Mouse (Mus musculus) lung, postnatal 10 days (tissue): ENCODE measurements around the gene Nelfb.
"Not testable (repeated sequence)": the region's sequence is repeated elsewhere in the genome, so short reads cannot be mapped to it uniquely, and the experiment has no call there.

Source experiments
- DNase-seq: peaks from one replicate; pipeline ENCODE4 v3.0.0; 2021

The Nelfb gene

DNA sequence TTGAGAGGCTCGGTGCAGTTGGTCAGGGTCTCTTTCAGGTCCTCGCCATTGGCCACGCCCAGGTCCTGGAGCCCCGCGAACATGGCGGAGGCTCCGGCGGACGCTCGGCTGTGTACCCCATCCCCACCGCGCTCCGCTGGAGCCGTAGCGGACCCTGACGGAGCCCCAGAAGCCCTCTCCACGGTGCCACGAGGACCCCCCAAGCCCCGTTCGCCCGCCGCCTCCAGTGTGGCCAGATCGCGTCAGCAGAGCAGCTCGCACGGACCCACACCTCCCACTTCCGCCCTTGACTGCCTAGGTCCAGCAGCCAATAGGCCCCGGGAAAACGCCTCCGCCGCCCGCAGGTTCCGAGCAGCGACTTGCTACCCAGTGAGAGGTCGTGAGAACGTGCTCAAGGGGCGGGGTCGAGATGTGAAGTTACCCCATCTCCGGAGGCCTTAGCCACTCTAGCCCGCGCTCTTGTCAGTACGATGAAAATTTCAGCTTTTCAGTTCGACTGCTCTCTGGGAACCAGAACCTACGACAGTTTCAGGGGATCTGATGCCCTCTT, at the start of gene Nelfb:
Gene Nelfb (minus strand): TSS at position 369 of the 550 bp plus-strand sequence.
- DNase-seq = peak; percentile 97

DNA sequence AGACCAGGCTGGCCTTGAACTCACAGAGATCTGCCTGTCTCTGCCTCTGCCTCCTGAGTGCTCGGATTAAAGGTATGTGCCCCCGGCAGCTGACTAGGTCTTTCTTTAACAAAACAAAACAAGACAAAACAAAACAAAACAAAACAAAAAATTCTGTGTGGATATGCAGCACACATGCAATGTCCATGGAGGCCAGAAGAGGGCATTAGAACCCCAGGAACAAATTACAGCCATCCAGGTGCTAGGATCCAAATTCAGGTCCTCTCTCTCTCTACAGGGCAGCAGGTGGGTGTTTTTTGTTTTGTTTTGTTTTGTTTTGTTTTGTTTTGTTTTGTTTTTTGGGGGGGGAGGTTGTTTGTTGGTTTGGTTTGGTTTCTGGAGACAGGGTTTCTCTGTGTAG, 47.6 kb upstream of the Nelfb start:
- DNase-seq = no peak

DNA sequence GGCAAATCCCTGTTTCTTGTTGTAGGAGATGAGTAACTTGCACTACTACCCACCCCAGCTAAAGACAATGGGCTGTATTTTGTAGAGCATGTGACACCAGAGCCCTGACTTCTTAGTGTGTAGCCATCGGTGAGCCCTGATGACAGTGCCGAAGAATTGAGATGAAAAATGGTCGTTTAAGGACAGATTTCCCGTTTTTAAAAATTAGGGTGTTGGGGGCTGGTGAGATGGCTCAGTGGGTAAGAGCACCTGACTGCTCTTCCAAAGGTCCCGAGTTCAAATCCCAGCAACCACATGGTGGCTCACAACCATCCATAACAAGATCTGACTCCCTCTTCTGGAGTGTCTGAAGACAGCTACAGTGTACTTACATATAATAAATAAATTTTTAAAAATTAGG, 46.0 kb upstream of the Nelfb start:
- DNase-seq = not testable (repeated sequence)

DNA sequence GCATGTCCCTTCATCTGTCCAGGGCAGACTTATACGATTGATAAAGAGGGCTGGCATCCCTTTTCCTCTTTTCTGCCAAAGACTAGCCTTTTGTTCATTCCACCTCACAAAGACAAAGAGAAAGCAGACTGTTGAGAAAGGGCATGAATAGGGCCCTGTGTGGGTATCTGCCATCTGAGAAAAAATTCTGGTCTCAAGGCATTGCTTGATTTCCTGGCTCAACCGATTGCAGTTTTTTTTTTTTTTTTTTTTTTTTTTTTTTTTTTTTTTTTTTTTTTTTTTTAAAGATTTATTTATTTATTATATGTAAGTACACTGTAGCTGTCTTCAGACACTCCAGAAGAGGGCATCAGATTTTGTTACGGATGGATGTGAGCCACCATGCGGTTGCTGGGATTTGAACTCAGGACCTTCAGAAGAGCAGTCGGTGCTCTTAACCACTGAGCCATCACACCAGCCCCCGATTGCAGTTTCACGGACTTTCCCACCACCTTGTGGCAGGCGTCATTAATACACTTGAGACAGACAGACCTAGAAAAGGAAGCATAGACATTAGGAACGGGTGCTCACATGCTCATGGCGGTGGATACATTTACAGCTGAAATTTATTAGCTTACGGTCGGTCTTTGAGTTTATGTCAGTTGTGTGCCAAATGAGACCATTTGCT, 45.3 kb upstream of the Nelfb start:
- DNase-seq = peak; percentile 79

DNA sequence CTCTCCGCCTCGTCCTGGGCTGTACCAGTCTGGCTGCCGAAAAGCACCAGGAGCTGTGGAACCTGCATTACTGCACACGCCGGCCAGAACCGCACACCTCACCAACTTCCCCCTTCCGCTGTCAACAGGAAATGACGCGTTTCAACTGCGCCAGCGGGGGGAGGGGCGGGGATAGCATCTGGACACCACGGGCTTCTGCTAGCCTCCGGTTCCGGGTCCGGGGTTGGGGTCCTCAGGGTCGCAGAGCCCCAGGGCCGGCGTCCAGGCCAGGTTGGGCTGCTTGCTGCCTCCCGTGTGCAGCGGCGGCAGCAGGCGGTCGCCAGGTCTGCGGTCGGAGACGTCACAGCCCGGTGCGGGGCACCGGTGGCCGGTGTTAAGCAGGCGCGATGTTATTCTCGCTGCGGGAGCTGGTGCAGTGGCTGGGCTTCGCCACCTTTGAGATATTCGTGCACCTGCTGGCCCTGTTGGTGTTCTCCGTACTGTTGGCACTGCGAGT, 44.0 kb upstream of the Nelfb start, which contains the start of gene Tmem203:
Gene Tmem203 (plus strand): TSS at position 156 of the 496 bp plus-strand sequence.
- DNase-seq = peak; percentile 91

DNA sequence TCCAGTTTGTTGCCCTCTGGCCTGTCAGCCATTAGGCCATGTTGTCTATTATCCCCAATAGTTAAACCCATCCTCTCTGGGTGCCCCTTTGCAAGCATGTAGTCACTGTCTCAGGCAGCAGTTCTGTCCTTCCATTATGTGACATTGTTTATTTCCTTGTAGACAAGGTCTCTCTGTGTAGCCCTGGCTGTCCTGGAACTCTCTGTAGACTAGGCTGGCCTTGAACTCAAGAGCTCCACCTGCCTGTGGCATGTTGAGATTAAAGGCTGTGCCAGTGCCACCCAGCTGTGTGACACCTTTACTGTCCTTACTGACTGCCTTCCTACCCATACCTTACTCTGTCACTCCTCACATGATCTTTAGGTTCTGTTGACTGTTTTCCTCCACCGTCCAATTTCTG, 41.0 kb upstream of the Nelfb start:
- DNase-seq = no peak

DNA sequence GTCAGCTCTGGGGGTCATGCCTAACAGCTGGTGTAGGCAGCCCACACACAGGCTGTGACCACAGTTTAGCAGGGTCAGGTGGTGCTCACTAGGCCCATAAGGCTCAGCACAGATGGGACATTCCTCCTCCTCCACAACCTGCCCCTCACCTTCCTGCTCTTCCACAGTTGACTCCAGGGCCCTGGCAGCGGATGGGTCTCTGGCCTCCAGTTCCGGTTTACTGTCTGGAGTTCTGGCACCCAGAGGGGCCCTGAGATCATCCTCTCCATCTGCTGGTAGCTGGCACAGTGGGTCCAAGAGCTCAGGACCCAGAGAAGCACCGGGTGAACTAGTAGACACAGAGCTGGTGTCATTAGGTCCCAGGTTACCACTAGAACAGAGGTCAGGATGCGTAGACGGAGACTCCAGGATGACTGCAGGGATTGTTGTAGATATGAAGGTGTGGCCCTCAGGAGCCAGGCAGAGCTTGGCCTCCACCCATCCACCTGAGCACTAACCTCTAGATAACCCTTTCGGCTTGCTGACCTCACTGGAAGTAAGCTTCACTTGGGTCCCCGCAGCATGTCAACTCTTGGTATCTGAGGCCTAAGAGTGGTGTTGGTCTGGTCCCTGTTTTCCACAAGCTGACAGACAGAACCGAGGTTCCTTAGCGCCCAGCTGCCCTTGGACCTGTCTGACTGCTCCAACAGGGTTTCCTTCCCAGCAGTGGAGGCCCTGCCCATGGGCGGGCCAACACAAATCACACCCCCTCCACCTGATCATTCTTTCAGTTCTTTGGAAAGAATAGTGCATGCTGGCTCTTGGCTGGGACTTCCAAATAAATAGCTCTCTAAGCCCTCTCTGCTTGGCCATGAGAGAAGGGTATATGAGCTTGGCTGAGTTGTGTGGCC, 35.1 kb upstream of the Nelfb start, which contains the start of gene AL732309.1:
Gene AL732309.1 (minus strand): TSS at position 681 of the 890 bp plus-strand sequence.
- no peak for DNase-seq

DNA sequence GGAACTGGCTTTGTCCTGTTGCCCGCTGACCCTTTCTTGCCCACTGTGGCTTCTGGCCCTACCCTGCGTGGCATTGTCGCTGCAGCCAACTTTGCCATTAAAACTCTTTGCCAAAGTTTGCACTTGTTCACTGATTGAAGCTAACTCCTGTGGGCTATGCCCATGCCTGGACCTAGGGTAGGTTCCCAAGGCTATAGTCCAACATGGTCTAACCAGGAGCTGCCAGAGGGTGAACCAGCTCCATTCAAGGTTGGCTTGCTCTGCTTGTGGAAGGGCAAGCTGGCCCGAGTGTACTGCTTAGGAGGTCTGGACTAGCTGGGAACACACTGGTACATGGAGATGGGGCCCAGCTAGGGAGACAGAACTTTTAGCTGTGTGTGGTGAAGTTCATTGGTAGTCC, 32.9 kb upstream of the Nelfb start:
- DNase-seq = no peak

DNA sequence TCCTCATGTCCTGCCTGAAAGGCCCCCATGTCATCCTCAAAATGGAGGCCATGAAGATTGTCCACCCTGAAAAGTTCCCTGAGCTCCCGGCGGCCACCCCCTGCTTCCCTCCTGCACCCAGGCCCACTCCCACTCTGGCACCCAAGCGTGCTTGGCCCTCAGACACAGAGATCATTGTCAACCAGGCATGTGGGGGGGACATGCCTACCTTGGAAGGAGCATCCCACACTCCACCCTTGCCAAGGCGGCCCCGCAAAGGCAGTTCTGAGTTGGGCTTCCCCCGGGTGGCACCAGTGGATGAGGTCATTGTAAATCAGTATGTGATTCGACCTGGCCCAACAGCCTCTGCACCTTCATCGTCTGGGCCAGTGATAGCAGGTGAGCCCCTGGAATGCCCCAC, 32.1 kb upstream of the Nelfb start:
- DNase-seq = no peak

DNA sequence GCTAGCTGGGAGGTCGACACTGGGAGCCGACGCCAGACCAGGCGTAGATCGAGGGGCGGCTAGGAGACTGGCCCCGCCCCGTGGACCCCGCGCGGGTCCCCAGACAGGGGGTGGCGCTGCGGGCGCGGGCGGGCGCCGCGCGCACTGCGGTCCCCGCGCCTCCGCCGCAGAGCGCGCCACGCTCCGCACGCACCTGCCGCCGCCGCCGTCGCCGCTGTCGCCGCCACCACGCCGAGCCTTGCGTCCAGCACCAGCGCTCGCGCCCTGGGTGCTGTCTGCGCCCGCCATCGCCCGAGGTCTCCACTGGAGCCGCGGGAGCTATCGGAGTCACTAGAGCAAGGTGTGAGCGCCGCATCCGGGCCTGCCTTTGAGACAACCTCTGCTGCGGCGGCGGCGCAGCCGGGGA, 30.8 kb upstream of the Nelfb start, which contains the start of the genes Rnf208 and Cysrt1:
Gene Rnf208 (plus strand): TSS at position 155 of the 406 bp plus-strand sequence.
Gene Cysrt1 (minus strand): TSS at position 352 of the 406 bp plus-strand sequence.
- no peak for DNase-seq

DNA sequence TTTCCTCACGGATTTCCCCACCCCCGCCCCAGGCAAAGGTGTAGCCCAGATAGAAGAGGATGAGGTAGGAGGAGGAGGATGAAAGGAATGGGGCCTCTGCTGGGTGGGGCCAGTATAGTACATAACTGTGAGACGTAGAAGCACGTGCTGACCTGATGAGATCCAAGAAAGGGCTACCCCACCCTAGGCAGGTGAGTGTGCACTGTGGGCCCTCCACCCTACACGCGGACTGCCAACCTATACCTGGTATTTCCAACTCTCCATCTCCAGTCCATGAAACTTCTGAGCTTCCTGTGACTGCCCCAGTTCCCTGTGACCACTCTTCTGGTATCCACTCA, 30.1 kb upstream of the Nelfb start:
- no peak for DNase-seq

DNA sequence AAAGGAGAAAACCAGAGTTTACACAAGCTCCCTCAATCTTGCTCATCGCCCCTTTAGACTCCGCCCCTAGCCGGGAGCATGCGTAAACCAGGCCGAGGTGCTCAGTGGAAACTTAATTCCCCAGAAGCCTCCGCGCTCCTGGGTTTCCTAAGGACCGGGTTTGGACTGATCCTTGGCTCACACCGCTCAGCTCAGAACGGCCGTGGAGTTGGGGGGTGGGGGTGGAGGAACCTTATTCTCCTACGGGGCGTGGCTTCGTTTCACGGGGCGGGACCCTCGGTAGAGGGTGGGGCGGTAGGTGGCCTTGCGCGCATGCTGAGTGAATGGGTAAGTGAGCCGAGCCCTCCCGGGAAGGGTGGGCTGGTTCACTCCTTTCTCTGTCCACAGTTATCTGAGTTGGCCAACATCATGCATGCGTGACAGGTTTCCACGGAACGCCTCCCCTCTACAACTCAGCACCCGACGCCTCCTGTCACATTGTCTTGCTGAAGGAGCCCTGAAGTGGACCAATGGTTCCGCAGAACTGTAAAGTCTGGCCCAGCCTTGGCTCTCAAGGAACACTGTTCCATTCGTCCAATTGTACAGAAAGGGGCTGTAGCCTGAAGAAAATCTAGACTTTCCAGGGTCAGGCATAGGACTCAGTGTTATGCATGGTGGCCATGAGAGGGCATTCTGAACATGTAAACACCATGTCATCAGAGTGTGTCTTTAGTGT, 29.6 kb upstream of the Nelfb start:
- DNase-seq = peak; percentile 89

DNA sequence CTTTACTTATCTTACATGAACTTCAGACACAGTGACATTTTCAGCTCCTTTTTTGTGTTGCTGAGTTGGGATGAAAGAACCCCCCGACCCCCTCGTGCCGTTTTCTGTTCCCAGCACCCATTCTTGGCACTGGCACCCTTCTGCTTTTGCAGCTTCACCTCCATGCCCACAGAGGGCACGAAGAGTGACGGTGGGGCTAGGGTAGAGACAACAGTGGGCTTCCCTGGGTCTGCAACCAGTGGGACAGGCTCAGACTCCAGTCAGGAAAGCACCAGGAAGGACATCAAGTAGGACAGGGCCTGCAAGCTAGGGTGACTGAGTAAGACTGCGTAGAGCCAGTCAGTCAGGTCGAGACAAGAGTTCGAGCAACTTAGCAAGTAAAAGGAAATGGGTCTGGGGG, 29.0 kb upstream of the Nelfb start:
- no peak for DNase-seq

DNA sequence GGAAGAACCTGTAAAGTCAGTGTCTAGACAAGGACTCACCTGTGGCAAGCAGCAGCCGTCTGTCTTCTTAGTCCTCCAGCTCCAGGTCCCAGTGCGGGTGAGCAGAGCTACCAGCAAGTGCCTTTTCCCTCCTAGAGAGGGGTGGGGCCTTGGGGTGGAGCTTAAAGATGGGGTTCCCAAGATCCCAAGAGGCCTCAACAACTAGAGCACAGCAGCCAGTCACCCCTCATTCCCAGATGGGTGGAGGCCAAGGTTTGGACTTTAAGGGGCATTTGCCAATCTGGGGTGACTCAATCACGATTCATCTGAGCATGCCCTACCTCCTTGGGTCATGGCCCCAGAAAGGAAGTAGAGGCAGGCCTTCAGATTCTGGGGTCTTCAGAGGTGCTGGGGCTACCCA, 28.5 kb upstream of the Nelfb start:
- DNase-seq = no peak

DNA sequence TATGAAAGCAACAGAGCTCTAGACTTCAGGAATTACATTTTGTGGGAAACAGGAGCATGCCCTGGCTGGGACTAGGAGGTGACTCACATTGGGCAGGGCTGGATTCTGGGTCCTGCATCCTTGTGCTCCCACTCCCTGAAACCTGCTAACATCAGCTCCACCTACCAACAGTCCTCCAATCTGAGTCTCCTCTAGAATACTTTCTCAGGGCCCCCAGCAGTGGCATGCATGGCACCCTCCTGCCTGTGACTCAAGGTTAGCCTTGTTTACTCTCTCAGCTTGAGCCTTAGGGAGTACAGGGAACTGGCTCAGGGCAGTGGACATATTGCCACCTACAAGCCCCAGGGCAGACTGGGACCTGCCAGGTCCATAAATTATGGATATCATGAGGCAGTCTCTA, 26.8 kb upstream of the Nelfb start:
- DNase-seq = no peak

DNA sequence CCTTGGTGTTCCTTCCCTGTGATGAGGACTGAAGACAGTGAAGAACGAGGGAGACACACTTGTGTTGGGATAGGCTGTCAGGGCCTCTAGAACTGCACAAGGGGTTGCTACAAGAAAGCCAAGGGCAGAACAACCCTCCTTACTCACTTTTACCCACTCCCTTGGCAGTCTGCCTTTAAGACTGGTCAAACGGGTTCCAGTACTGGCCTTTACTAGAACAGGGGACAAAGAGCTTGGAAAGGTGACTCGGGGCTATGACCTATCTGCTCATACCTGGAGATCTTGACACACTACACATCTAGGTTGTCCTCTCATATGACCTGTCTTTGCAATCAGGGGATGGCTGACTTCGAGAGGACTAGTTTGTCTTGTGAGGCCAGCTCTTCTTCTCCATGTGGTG, 26.2 kb upstream of the Nelfb start:
- peak; percentile 65 for DNase-seq

DNA sequence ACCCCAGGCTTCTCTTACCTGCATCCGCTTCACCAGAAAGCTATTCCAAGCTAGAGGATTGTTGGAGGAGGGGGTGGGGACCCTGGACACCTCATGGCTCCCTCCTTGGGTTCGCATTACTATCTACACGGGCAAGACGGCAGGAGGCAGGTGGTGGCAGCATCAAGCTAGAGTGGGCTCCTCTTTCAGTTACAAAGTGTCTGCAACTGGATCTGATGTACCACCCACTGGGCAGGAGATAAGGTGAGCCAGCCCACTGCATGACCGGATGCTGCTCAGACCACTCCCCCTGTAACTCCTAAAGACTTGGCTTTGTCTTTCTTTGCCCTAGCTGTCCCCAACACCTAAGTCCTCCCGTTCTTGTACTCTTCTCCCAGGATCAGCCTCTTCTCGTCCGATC, 25.3 kb upstream of the Nelfb start, which contains the start of gene Rnf224:
Gene Rnf224 (minus strand): TSS at position 174 of the 400 bp plus-strand sequence.
- DNase-seq = no peak

DNA sequence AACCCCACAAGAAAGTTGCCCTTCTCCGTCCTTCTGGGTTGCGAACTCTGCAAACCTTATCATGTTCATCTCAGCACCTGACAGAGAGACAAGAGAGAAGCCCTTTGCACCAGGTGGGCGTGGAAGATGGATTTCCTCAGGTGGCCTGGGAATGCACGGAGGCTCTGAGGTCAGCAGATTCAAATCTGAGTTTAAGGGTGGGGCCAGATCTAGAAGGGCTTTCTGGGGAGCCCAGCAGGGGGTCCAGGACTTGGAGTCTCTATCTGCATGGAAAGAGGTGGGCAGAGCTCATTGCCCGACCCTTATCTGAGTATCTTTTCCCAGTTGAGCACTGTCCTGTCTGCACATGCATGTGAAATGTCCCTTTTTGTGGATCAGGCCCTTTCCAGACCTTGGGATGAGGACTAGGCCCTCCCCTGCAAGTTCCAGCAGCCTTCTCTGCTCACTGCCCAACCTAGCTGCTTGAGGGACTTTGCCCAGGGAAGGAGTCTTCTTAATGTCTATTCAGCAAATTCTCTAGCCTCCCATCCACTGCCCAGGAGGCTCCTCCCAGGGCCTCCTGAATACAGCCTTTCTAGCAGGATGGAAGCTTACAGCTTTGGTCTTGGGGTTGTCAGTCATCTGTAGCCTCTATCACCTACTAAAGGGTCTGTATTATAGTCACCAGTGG, 23.4 kb upstream of the Nelfb start:
- no peak for DNase-seq

DNA sequence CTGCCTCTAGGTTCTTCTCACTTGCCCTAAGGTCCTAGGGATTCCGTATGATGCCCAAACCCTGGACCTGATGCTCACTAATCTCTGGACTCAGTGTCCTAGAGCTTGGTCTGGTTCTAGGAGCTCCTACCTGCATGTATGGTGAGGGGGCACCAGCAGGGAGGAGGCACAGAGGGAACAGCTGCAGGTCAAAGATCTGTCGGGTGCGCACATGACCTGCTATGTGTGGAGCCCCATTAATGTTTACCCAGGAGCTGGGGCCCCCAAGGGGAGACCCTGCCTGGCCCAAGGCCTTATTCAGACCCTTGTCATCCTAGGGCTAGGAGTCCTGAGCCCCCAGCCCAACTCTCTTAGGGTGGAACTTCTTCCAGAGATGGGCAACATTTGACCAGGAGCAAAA, 22.8 kb upstream of the Nelfb start, which contains the start of gene Slc34a3:
Gene Slc34a3 (minus strand): TSS at position 315 of the 400 bp plus-strand sequence.
- DNase-seq = no peak

DNA sequence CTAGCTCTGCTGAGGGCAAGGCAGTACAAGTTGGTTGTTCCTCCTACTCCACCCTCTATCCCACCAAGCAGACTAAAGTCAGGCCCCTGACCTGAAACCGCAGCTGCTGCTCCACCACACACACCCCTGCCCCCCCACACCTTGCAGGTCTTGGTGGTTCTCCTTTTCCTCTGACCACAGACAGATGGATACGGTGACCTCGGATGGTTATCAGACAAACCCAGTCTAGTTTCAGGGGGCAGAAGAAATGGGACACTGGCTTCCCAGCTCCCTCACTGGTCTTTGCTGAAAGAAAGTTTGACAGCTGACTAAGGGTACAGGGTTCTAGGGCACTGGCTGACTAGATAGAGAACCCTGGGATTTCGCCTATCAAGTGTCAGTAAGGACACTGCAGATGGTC, 22.1 kb upstream of the Nelfb start:
- DNase-seq = no peak

DNA sequence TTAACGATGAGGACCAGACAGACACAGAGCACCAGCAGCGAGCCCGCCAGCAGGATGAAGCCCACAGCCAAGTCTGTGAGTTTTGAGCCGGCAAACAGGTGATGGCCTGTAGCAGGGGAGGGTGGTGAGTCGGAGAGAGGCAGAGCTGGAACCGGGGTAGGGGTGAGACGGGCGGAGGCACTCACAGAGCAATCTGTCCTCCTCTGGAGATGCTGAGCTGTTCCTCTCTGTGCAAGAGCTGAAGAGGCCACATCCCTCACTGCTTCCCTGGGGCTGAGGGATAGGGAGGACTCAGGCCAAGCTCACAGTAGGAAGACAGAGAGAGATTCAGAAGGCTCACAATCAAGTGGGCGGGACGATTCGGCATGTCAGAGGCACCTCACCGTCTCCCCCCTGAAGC, 19.7 kb upstream of the Nelfb start:
- no peak for DNase-seq

DNA sequence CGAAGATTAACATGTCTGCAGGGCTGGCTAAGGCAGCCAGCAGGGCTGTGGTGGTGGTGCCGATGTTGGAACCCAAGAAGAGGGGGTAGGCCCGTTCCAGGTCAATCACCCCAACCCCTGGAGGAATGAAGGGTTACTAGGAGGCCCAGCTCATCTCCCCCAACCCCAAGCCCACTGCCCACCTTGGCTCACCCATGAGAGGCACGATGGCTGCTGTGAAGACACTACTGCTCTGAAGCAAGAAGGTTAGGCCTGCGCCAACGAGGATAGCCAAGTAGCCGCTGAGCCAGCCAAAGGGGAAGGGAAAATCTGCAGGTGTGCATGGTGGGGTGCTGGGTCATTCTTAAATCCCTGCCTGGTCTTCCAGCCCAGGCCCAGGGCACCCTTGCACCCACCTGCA, 19.3 kb upstream of the Nelfb start:
- DNase-seq = no peak
